Mouse (Mus musculus) ZHBTc4 (cell line): ENCODE data around the gene Rtel1.
A peak's percentile ranks its signal among the peaks of the same experiment; 100 is the strongest.

Source experiments
- DNase-seq: peaks from one replicate; pipeline ENCODE4 v3.0.0-alpha.2; 2011; ENCODE audit warnings: low read depth, low spot score

Gene Rtel1

DNA sequence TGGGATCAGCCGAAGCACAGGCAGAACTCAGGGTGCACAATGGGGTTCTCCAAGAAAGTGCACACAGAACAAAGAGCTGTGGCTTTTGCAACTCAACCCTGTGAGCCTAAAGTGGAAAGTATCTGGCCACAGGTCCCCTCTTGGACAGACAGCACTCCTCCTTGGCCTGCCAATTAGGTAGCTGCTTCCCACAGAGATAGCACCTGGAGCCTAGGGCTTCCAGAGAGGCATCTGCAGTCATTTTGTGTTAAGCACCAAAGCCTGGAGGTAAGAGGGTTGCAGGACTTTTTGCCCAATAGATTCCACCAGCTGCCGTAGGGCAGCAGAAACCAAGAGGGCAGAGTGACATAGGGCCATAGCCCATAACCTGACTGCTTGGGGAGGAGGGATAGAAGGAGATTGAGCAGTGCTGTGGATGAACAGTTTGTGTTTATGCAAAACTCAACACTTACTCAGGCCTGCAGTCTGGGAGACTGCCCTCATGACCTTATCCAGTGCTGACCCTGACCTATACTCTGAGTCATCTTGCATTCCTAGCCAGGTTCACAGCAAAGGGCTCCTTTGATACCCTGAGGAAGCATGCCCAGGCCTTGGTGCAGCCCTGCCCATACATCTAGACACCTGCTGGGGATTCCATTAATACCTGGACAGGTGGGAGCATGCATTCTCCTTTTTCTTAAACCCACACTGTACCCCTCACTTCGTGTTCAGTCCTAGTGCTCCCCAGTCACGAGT is 70.8 kb downstream of the Rtel1 start:
- DNase-seq: no peak

DNA sequence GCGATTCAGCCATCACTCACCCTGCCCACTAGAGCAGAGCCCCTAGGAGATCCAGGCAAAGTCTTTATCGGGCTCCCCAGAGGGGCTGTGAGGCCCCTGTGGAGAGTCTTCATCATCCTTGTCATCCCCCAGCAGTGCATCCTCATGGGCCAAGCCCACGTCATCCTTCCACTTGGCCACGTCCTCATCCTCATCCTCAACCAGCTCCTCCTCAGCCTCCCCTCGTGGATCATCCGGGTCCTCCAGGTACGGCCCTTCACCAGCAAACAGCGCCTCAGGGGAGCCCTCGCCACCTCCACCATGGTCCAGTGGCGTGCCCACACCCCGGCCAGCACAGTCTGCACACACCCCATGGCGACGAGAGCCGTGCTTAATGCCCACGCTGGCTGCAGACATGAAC is 71.5 kb downstream of the Rtel1 start:
- no peak for DNase-seq

DNA sequence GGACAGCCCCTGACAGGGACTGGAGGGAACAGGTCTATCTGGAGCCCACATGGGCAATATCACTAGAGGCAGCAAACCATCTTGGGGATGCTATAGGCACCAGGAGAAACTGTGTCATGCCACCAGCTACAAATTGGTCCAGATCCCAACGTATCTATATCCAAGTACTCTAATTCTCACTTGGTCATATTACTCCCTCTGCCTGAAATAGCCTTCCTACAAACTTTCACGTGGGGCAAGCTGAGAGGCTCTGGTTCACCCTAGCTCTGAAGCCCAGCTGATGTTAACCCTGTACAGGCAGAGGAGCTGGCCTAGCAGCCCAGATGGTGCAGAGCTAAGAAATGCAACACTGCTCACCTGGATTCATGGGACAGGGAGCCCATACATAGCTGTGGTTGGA is 72.0 kb downstream of the Rtel1 start:
- DNase-seq: no peak

DNA sequence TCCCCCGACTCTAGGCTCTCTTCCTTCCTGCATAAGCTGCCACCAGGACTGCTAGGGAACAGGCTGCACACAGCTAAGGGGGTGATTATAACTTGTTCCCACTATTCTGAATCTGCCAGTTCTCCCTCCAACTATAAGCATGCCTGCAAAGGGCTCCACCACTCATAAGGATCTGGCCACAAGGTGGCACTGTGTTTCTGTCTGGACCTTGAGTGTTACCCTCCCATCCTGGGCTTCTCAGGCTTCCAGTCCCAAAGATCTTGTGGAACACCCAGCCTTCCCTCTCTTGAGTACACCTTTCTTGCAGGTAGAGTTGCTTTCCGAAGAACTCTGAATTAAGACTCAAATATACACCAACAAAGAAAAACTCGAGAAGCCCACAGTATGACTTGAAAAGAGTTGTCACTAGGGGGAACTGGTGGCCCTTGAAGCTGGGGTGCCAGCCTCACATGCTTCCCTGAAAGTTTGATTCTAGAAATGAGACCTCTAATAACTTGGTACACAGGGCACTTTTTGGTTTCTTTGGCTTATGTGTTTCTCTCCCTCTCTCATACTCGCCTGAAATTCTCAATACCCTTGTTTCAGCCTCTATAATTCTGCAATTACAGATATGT is 73.2 kb downstream of the Rtel1 start:
- peak; percentile 87 for DNase-seq

DNA sequence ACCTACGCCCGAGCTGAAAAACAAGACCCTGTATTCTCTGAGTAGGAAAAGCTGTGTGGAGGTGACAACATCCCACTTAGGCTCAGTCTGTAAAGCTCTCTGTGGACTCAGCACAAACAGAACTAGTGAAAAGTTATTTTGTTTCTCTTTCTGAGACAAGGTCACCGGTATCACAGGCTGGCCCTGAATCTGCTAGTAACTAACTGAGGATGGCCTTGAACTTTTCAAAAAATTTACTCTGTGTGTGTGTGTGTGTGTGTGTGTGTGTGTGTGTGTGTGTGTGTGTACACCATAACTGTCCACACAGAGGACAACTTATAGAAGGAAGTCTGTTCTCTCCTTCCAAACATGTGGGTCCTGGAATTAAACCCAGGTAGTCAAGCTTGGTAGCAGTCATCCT is 74.5 kb downstream of the Rtel1 start:
- no peak for DNase-seq

DNA sequence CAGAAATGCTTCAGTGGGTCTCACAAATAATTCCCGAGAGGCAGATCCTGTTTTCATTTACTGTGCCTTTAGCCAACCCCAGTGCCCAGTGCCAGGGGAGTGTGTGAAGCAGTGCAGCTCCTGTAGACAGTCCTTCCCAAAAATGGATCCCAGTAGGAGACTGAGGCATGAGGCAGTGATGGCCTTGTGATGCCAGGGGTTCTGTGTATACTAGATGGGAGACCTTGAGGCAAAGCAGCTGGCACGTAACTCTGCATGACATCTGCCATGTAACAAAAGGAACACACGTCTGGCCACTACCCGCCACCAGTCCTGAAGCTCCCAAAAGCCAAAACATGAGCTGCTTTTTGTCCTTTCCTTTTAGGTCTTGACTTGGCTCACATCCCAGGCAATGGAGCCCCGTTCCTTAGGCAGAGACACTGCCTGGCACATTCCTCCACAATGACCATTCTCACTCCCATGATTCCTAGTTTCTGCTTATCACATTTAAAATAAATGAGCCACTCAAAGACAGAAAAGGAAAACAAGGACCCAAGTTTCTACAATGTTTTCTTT is 77.7 kb downstream of the Rtel1 start:
- no peak for DNase-seq

DNA sequence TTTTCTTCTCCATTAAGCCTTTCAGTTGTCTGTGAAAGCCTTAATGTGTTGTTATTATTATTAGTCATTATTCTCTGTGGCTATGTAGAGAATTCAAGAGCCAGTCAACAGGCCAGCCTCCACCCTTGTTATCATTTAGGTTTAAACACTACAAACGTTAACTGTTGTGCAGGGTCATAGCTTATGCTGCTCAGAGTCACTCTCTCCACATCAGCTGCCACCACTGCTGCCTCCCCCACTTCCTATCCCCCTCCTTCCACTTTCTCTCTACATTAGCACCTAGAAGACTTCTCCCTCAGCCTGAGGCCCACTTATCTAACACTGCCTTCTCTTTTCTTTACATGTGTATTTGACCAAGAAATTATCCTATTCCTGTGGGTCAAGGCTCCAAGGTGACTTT is 82.0 kb downstream of the Rtel1 start:
- DNase-seq: no peak

DNA sequence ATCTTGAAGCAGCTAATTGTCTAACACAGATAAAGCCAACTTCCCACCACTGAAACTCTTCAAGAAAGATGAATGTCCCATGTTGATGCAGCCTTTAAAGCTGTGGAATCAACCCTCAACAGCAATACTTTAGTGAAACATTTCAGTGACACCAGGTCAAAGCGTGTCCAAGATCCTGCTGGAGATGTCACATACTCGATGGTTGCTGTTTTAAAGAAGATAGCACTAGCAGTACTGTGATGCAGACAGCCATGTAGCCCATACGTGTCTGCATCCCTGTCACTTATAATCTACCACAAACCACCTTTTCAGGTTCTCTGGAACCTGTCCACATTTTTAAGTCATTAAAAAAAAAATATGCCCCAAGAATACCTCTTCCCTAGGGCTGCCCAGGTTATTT is 84.2 kb downstream of the Rtel1 start:
- DNase-seq: no peak
